Mouse (Mus musculus) kidney, adult 8-10 months (tissue): Measurements from ENCODE around the gene Gpr152.

Experiments used
- DNase-seq, 2 experiments: peaks; one replicate each; pipeline ENCODE4 v3.0.0; 2022

The Gpr152 gene

GRCm38 (mm10) chr19:4139446-4139845 is at the start of gene Gpr152:
Gene Gpr152, plus strand, starts transcription at chr19:4139787.
- DNase-seq, result no peak

- no peak for DNase-seq
Observed at GRCm38 (mm10) chr19:4090446-4090845, 49.1 kb upstream of the Gpr152 start.

- DNase-seq, result no peak
Observed at GRCm38 (mm10) chr19:4091383-4091782, 48.2 kb upstream of the Gpr152 start.

- DNase-seq, result no peak
Observed at GRCm38 (mm10) chr19:4092750-4093149, 46.8 kb upstream of the Gpr152 start.

- no peak for DNase-seq
Observed at GRCm38 (mm10) chr19:4093772-4094171, 45.8 kb upstream of the Gpr152 start.

- no peak for DNase-seq
Observed at GRCm38 (mm10) chr19:4094348-4094747, 45.2 kb upstream of the Gpr152 start.

GRCm38 (mm10) chr19:4094774-4095303 is 44.7 kb upstream of the Gpr152 start:
- DNase-seq, result no peak

- DNase-seq, result no peak
Observed at GRCm38 (mm10) chr19:4095802-4096201, 43.8 kb upstream of the Gpr152 start.

GRCm38 (mm10) chr19:4096642-4097440 is 42.7 kb upstream of the Gpr152 start, which contains the start of gene Cdk2ap2:
Gene Cdk2ap2, plus strand, starts transcription at chr19:4097182.
- DNase-seq, result peak; percentile 99 to 100

GRCm38 (mm10) chr19:4097441-4097825 is 42.2 kb upstream of the Gpr152 start:
- peak; percentile 90 for DNase-seq

GRCm38 (mm10) chr19:4098426-4098825 is 41.2 kb upstream of the Gpr152 start:
- DNase-seq, result peak in 1 of 2 experiments; percentile 27

GRCm38 (mm10) chr19:4099056-4099455 is 40.5 kb upstream of the Gpr152 start:
- DNase-seq, result peak; percentile 91 to 96

- peak in 1 of 2 experiments; percentile 71 for DNase-seq
Observed at GRCm38 (mm10) chr19:4099837-4100717, 39.5 kb upstream of the Gpr152 start, which contains the start of gene Pitpnm1. Gene Pitpnm1, plus strand, starts transcription at chr19:4099998.

- no peak for DNase-seq
Observed at GRCm38 (mm10) chr19:4100718-4101261, 38.8 kb upstream of the Gpr152 start.

GRCm38 (mm10) chr19:4101466-4101865 is 38.1 kb upstream of the Gpr152 start:
- no peak for DNase-seq

- DNase-seq, result no peak
Observed at GRCm38 (mm10) chr19:4102049-4102448, 37.5 kb upstream of the Gpr152 start.

- DNase-seq, result no peak
Observed at GRCm38 (mm10) chr19:4102626-4103025, 37.0 kb upstream of the Gpr152 start.

- DNase-seq, result no peak
Observed at GRCm38 (mm10) chr19:4103294-4103693, 36.3 kb upstream of the Gpr152 start.

GRCm38 (mm10) chr19:4103792-4104191 is 35.8 kb upstream of the Gpr152 start:
- DNase-seq, result no peak

- DNase-seq, result no peak
Observed at GRCm38 (mm10) chr19:4104675-4105194, 34.9 kb upstream of the Gpr152 start.

GRCm38 (mm10) chr19:4106654-4107053 is 32.9 kb upstream of the Gpr152 start:
- DNase-seq, result no peak

- no peak for DNase-seq
Observed at GRCm38 (mm10) chr19:4108535-4108934, 31.1 kb upstream of the Gpr152 start.
